Mouse (Mus musculus) embryonic facial prominence, embryonic 11.5 days (tissue): Measurements from ENCODE around the gene Mpzl3. TPM values are rescaled to one million over a fixed set of nuclear protein-coding genes. Genes with fewer than 3 reads are reported as not detected.

Source experiments
- ATAC-seq: fragments of 200-750 bp; cut with Nextera tagmentation; replicated peaks from 2 replicates; pipeline ENCODE4 v1.8.0; 2017; ENCODE audit warnings: low read depth; ENCODE audit not compliant: insufficient number of reproducible peaks, low FRiP score, low TSS enrichment
- DNase-seq: peaks from one replicate; pipeline ENCODE4 v3.0.0-alpha.2; 2015; ENCODE audit warnings: low spot score
- H3K27ac ChIP-seq: fragments of 300-500 bp; sonication (generic); replicated peaks from 2 replicates; pipeline ENCODE4 v1.5.1; 2014; ENCODE audit warnings: mild to moderate bottlenecking, low read depth, low read length, control low read depth
- H3K27me3 ChIP-seq: fragments of 300-500 bp; sonication (generic); 2 replicates; pipeline ENCODE4 v1.6.1; 2014; ENCODE audit warnings: mild to moderate bottlenecking, low read length, moderate library complexity, mixed read lengths; ENCODE audit not compliant: control insufficient read depth, insufficient read depth
- H3K36me3 ChIP-seq: fragments of 300-500 bp; sonication (generic); replicated peaks from 2 replicates; pipeline ENCODE4 v1.6.1; 2014; ENCODE audit warnings: low read depth, mild to moderate bottlenecking, low read length, moderate library complexity, mixed read lengths; ENCODE audit not compliant: control insufficient read depth, insufficient read depth
- H3K4me1 ChIP-seq: fragments of 300-500 bp; sonication (generic); 2 replicates; pipeline ENCODE4 v1.6.1; 2014; ENCODE audit warnings: low read length, mixed read lengths; ENCODE audit not compliant: control insufficient read depth, insufficient read depth
- H3K4me2 ChIP-seq: fragments of 300-500 bp; sonication (generic); 2 replicates; pipeline ENCODE4 v1.6.1; 2014; ENCODE audit warnings: low read depth, mild to moderate bottlenecking, control low read depth, low read length, moderate library complexity
- H3K4me3 ChIP-seq: fragments of 300-500 bp; sonication (generic); 2 replicates; pipeline ENCODE4 v1.5.1; 2014; ENCODE audit warnings: low read depth, low read length, control low read depth
- H3K9ac ChIP-seq: fragments of 300-500 bp; sonication (generic); replicated peaks from 2 replicates; pipeline ENCODE4 v1.6.1; 2014; ENCODE audit warnings: mild to moderate bottlenecking, control low read depth, low read length
- H3K9me3 ChIP-seq: fragments of 300-500 bp; sonication (generic); replicated peaks from 2 replicates; pipeline ENCODE4 v1.6.1; 2016; ENCODE audit warnings: mild to moderate bottlenecking, low read length, inconsistent platforms, mixed read lengths; ENCODE audit not compliant: control insufficient read depth
- WGBS: fragments of 180-500 bp; shearing (Covaris S2); extraction: QIAGEN DNeasy Blood & Tissue Kit; methylation state at CpG from one replicate; pipeline ENCODE4 v1.1.7; 2014; 5-methylcytosine and 5-hydroxymethylcytosine counted together
- polyA plus RNA-seq: library from polyadenylated mRNA; unstranded; fragments of >200 nt; fragmentation: Nextera tagmentation; extraction: Ambion mirVana; gene quantifications from 2 replicates; pipeline ENCODE4 v1.2.1, GENCODE M21; 2014

The Mpzl3 gene
- 2.0 and 2.3 TPM in 2 replicates for polyA plus RNA-seq

DNA sequence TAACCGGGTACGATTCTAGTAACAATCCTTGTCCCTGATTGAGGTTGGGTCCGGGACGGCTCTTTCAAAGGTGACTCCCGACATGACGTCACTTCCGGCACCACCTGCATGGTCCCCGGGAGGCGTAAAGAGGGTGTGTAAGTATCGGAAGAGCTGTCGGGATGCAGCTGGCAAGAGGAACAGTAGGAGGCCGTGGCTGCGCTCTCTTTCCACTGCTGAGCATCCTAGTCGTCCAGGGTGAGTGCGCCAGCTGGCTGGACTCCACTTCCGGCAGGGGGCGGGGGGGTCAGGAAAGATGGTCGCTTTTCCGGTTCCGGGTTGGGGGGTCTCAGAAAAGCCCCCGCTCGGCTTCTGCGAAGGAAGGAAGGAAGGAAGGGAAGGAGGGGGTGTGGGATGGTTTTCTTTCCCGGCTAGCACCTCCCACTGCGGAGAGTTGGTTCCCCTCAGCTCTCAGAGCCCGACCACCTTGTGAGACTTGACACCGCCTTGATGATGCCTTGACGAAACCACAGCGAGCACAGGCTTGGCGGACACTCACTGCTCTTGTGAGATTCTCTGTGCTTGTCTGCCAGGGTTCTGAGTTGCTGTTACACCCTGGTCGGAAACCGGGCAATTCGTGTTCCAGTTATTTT, at the start of gene Mpzl3:
Gene Mpzl3, plus strand, starts transcription at position 105 of the 632 bp plus-strand sequence.
- Histone ChIP-seq H3K4me2 (peak within 1 kb of the TSS; percentile 55), H3K27me3 (no peaks in the 10 kb centered on the region; the same call in 1 of the 2 replicates), H3K27ac (peak within 1 kb of the TSS; percentile 90), H3K4me1 (no peaks in the 10 kb centered on the region), H3K36me3 (no peaks in the 10 kb centered on the region), H3K9ac (peak within 1 kb of the TSS; percentile 64), H3K9me3 (no peaks in the 10 kb centered on the region), H3K4me3 (peak within 1 kb of the TSS; percentile 57)
- DNase-seq, result peak; percentile 94
- ATAC-seq, result peak; percentile 94
- under 1% methylated on average over 32 of the region's 33 CpGs for WGBS

DNA sequence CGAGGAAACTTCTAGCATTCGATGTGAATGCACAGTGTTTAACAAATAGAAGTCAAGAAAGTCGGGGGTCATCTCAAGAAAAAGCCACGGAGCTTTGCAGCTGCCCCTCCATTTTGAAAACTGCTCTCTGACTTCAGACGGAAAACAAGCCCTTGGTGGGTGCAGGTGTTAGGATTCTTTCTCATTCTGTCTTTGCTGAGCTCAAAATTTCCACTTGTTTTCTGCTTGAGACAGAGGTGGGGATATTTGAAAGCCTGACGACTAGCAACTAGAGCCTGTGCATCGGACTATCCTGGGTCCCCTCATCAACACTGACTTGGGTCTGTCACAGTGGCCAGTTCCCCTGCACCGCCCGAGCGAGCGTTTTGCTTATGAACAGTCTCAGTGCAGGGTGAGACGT, 47.6 kb upstream of the Mpzl3 start:
- H3K9me3 ChIP-seq, result no peaks in the 10 kb centered on the region
- no peak overlapping the region for H3K27ac ChIP-seq
- DNase-seq (no peak), ATAC-seq (no peak)
- no peak overlapping the region for H3K4me2 ChIP-seq
- no peaks in the 10 kb centered on the region for H3K36me3 ChIP-seq
- 81% methylated on average over 12 of the region's 12 CpGs for WGBS
- H3K4me1 ChIP-seq, result no peaks in the 10 kb centered on the region
- no peak overlapping the region for H3K9ac ChIP-seq
- H3K27me3 ChIP-seq, result no peaks in the 10 kb centered on the region
- no peak overlapping the region for H3K4me3 ChIP-seq

DNA sequence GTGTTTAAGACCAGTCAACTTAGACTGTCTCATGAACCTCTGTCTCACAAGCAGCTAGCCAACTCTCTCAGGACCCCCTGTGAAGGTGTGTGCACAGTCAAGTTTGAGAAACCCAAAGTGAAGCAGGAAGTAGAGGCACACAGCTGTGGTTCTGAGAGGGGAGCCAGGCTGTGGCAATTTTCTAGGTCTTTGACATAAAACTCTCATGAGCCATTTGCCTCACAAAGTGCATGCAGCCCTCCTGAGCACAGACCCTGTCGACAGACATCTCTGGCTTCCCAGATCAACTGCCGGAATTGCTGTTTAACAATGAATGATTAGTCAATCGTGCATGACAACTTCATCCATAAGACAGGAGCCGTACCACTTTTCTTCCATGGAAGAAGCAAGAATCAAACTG, 46.6 kb upstream of the Mpzl3 start:
- 66% methylated on average over 4 of the region's 4 CpGs for WGBS
- Histone ChIP-seq H3K27ac (no peak overlapping the region), H3K27me3 (no peaks in the 10 kb centered on the region), H3K4me1 (no peaks in the 10 kb centered on the region), H3K9me3 (no peaks in the 10 kb centered on the region), H3K4me3 (no peak overlapping the region), H3K36me3 (no peaks in the 10 kb centered on the region), H3K4me2 (no peak overlapping the region), H3K9ac (no peak overlapping the region)
- DNase-seq (no peak), ATAC-seq (no peak)

DNA sequence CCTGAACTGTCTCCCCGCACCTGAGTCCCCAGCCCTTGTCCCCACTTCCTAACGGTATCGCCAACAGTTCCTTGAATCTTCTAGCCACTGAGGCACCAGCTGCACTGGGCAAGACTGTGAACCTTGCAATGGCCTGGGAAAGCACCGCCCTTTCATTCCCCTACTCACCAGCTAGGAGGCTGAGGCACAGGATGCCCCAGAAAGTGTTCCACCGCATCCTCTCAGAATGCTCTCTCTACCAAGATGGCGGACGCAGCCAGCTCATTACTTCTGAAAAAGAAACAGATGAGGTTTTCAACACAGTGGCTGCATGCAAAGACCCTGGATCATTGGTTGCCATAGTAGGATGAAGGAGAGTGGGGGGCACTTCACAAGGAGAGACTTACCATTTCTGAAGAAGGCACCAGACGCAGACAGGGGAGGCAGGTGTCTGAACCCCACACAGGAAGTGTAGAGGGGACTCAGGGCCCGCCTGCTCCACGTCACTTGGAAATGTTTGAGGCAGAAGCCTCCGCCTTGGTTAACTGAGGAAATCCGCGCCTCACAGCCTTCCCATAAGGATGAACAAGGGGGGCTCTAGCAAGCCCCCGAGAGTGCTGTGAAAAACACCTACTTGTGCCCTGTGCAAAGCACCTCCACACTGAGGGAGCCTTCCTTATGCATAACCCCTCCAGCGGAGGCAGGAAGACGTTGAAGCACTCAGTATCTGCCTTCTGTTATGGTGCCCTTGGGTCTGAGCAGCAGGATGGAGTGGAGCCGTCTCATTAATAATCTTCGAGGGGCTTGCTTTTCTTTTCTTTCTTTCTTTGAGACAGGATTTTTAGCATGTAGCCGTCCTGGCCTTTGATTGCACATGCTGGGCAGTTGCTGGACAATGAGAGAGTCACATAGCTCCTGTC, 45.6 kb upstream of the Mpzl3 start, which contains the start of gene Cd3e:
Gene Cd3e, minus strand, starts transcription at position 448 of the 899 bp plus-strand sequence.
- H3K4me1 ChIP-seq, result no peaks in the 10 kb centered on the region
- ATAC-seq (no peak), DNase-seq (no peak)
- no peaks in the 10 kb centered on the region for H3K27me3 ChIP-seq
- H3K4me3 ChIP-seq, result no peak within 1 kb of the TSS
- no peak within 1 kb of the TSS for H3K4me2 ChIP-seq
- 88% methylated on average over 19 of the region's 19 CpGs for WGBS
- no peak within 1 kb of the TSS for H3K9ac ChIP-seq
- no peaks in the 10 kb centered on the region for H3K9me3 ChIP-seq
- H3K27ac ChIP-seq, result no peak within 1 kb of the TSS
- no peaks in the 10 kb centered on the region for H3K36me3 ChIP-seq

DNA sequence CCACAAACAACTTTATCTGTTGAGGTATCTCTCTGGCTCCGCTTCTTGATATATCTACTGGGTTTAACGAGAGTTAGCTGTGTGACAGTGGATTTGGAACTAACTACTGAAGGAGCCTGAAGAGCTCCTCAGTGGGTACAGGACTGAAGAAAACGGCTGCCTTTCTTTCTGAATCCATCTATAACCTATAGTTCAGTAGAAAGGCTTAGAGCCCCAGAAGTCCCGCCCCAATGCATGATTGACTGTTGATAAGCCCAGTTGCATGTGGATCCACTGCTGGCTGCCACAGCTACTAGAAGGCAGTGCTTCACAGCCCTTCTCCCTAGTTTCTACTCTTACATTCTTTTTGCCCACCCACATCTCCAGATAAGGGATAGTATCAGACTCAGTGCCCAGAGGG, 44.5 kb upstream of the Mpzl3 start:
- WGBS, result 78% methylated on average over 4 of the region's 4 CpGs
- Histone ChIP-seq H3K36me3 (no peaks in the 10 kb centered on the region), H3K27ac (no peak overlapping the region), H3K27me3 (no peaks in the 10 kb centered on the region), H3K4me2 (no peak overlapping the region), H3K4me3 (no peak overlapping the region), H3K9ac (no peak overlapping the region), H3K9me3 (no peaks in the 10 kb centered on the region), H3K4me1 (no peaks in the 10 kb centered on the region)
- ATAC-seq, result no peak
- peak; percentile 2 for DNase-seq

DNA sequence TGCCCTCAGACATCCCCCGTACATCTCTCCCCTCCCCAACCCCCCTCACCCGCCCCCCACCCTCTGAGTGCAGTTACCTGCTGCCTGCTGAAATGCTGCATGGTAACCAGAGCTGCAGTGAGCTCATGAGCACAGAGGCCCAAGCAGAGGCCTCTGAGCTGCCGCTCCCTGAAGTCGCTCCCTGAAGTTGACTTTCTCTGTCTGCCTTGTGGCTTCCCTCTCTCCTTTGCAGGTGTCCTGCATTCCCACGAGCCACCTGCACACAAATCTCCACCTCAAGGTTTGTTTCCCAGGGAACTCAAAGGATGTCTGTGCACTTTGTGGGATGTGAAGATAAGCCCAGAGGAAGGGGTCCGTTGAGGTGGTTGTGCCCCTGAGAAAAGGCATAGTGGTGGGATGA, 43.7 kb upstream of the Mpzl3 start:
- Histone ChIP-seq H3K9ac (no peak overlapping the region), H3K4me3 (no peak overlapping the region), H3K36me3 (no peaks in the 10 kb centered on the region), H3K27ac (no peak overlapping the region), H3K4me2 (no peak overlapping the region), H3K9me3 (no peaks in the 10 kb centered on the region), H3K27me3 (no peaks in the 10 kb centered on the region), H3K4me1 (no peaks in the 10 kb centered on the region)
- no peak for DNase-seq
- 52% methylated on average over 6 of the region's 6 CpGs for WGBS
- ATAC-seq, result no peak

DNA sequence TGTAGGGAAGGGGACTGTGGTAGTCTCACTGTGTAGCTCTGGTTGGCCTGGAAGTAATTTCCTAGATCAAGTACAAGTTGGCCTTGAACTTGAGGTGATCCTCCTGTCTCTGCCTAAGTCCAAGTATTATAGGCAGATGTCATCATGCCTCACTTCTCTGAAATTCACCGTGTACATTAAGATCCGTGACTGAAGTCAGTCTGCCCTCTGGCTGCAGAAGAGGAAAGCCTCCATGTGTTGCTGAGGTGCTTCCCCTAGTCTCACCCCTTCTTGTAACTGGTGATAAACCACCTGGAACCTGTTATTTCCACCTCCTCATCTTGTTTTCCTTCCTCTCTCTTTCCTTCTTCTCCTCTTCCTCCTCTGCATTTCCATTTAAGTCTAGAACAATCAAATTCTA, 40.1 kb upstream of the Mpzl3 start:
- Histone ChIP-seq H3K27ac (no peak overlapping the region), H3K9me3 (no peaks in the 10 kb centered on the region), H3K36me3 (no peaks in the 10 kb centered on the region), H3K4me2 (no peak overlapping the region), H3K4me3 (no peak overlapping the region), H3K9ac (no peak overlapping the region), H3K27me3 (no peaks in the 10 kb centered on the region), H3K4me1 (no peaks in the 10 kb centered on the region)
- ATAC-seq (no peak), DNase-seq (no peak)
- WGBS, result 33% methylated on average over 2 of the region's 2 CpGs

DNA sequence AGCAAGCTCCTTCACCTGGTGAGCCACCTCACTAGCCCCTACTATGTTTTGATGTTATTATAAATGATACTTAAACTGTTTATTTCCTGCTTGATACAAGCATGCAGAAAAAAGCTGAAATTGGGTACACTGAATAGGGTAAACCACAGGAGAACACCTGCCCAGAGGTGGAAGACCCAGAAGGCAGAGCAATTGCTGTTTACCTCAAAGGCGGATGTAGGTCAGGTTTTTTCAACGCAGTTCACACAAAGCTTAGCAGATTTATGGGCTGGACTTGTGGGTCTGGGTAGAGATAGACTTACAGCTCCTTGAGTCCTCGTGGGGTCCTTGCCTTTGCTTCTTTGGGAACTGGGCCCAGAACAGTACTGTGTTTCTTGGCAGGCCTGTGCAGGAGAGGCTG, 39.1 kb upstream of the Mpzl3 start:
- ATAC-seq, result no peak
- DNase-seq, result no peak
- H3K4me3 ChIP-seq, result no peak overlapping the region
- H3K4me1 ChIP-seq, result no peaks in the 10 kb centered on the region
- H3K9ac ChIP-seq, result no peak overlapping the region
- no peak overlapping the region for H3K4me2 ChIP-seq
- H3K27ac ChIP-seq, result no peak overlapping the region
- H3K27me3 ChIP-seq, result no peaks in the 10 kb centered on the region
- no peaks in the 10 kb centered on the region for H3K9me3 ChIP-seq
- H3K36me3 ChIP-seq, result no peaks in the 10 kb centered on the region
- WGBS, result 62% methylated on average over 3 of the region's 3 CpGs
